Mouse (Mus musculus): ENCODE data around the gene Pwwp2b. TPM values are rescaled to one million over a fixed set of nuclear protein-coding genes. Genes with fewer than 3 reads are reported as not detected.

The Pwwp2b gene
- 5.2 and 5.3 TPM in 2 replicates for polyA plus RNA-seq (2015; fragmentation: Nextera tagmentation; extraction: Ambion mirVana)

- Histone ChIP-seq H3K27ac (peak within 1 kb of the TSS; percentile 43), H3K27me3 (replicated peaks) (peaks cover 14% of the 10 kb centered on the region), H3K9ac (peak within 1 kb of the TSS; percentile 75), H3K36me3 (replicated peaks) (no peaks in the 10 kb centered on the region), H3K4me3 (peak within 1 kb of the TSS; percentile 61), H3K9me3 (no peaks in the 10 kb centered on the region), H3K4me2 (peak within 1 kb of the TSS; percentile 99), H3K4me1 (peaks cover 41% of the 10 kb centered on the region)
- under 1% methylated on average over 65 of the region's 72 CpGs for WGBS
- ATAC-seq (replicated peaks) = peak; percentile 80
Observed at GRCm38 (mm10) chr7:139247881-139248614, at the start of gene Pwwp2b. Pwwp2b (plus strand) TSS chr7:139248482.

DNA sequence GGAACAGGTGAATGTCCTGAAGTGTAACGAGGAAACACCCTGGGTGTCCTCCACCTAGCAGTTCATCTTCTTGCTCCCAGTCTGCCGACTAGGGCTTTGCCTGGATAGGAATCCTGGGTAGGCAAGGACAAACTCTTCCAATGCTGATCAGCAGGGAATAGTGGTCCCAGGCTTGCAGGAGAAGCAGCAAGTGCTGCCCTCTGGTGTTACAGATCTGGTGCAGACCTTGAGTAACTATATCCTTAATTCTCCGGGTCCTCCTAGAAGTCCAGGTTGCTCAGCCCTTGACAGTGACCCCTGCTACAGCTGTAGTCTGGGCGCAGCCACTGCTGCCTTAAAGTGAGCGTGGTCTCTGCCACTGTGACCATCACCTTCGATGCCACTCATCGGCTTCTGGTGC is 48.2 kb upstream of the Pwwp2b start:
- peak; percentile 37; the same call in 1 of the 2 replicates for ATAC-seq (replicated peaks)
- H3K4me1 ChIP-seq = no peaks in the 10 kb centered on the region
- no peaks in the 10 kb centered on the region for H3K9me3 ChIP-seq
- H3K9ac ChIP-seq = no peak overlapping the region
- no peak overlapping the region for H3K4me3 ChIP-seq
- H3K36me3 ChIP-seq (replicated peaks) = no peaks in the 10 kb centered on the region
- 0 out of 2 replicates have a peak, but pooled peaks cover 5% of the 10 kb centered on the region for H3K27me3 ChIP-seq (replicated peaks)
- H3K4me2 ChIP-seq = no peak overlapping the region
- 31% methylated on average over 7 of the region's 7 CpGs for WGBS
- no peak overlapping the region for H3K27ac ChIP-seq

DNA sequence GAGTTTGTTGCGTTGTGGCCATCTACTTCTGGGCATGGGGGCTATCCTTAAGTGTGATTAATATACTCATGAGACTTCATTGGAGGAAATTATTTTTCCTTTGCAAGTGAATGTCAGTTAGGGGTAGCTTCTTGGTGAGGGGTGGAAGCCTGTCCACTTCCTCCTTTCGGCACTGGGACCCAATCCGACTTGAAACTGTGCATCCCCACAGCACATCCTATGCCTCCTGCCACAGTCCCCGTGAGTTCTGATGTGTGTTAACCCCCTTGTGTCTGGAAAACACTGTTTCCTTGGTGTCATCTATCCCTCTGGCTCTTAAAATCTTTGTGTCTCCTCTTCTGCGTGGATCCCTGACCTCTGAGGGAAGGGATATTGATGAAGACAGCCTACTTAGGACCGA is 47.1 kb upstream of the Pwwp2b start:
- whole genome bisulfite sequencing = 60% methylated on average over 6 of the region's 6 CpGs
- no peaks in the 10 kb centered on the region for H3K9me3 ChIP-seq
- no peak overlapping the region for H3K27ac ChIP-seq
- ATAC-seq (replicated peaks) = no peak
- no peaks in the 10 kb centered on the region for H3K4me1 ChIP-seq
- no peaks in the 10 kb centered on the region for H3K36me3 ChIP-seq (replicated peaks)
- H3K27me3 ChIP-seq (replicated peaks) = 0 out of 2 replicates have a peak, but pooled peaks cover 5% of the 10 kb centered on the region
- no peak overlapping the region for H3K9ac ChIP-seq
- H3K4me3 ChIP-seq = no peak overlapping the region
- no peak overlapping the region for H3K4me2 ChIP-seq

GRCm38 (mm10) chr7:139208023-139208772 is 40.1 kb upstream of the Pwwp2b start:
- no peak overlapping the region for H3K27ac ChIP-seq
- H3K4me1 ChIP-seq = peaks cover 11% of the 10 kb centered on the region
- WGBS = 34% methylated on average over 7 of the region's 7 CpGs
- no peaks in the 10 kb centered on the region for H3K9me3 ChIP-seq
- no peak overlapping the region for H3K4me2 ChIP-seq
- H3K4me3 ChIP-seq = no peak overlapping the region
- H3K9ac ChIP-seq = no peak overlapping the region
- ATAC-seq (replicated peaks) = no peak
- H3K36me3 ChIP-seq (replicated peaks) = no peaks in the 10 kb centered on the region
- no peaks in the 10 kb centered on the region for H3K27me3 ChIP-seq (replicated peaks)

- Histone ChIP-seq H3K4me3 (no peak overlapping the region), H3K4me2 (no peak overlapping the region), H3K4me1 (peaks cover 14% of the 10 kb centered on the region), H3K36me3 (replicated peaks) (no peaks in the 10 kb centered on the region), H3K27ac (no peak overlapping the region), H3K27me3 (replicated peaks) (no peaks in the 10 kb centered on the region), H3K9me3 (no peaks in the 10 kb centered on the region), H3K9ac (no peak overlapping the region)
- no peak for ATAC-seq (replicated peaks)
- WGBS = 95% methylated on average over 4 of the region's 4 CpGs
Observed at GRCm38 (mm10) chr7:139208773-139209095, 39.5 kb upstream of the Pwwp2b start.

DNA sequence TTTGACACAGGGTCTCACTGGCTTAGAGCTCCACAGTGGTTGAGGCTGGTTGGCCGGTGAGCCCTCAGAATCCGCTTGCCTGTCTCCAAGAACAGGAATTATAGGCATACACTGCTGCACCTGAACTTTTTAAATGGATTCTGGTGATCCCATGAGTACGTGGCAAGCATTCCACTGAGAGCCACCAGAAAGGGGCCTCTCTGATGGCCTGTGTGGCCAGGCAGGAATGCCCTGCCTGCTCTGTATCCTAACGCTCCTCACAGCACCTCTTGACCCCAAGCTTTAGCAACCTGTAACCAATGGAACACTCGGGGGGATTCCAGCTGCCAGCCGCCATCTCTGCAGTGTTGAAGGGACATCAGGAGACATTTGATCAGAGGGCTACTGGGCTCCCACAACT is 36.5 kb upstream of the Pwwp2b start:
- 84% methylated on average over 6 of the region's 6 CpGs for WGBS
- no peak overlapping the region for H3K27ac ChIP-seq

GRCm38 (mm10) chr7:139212754-139213745 is 35.2 kb upstream of the Pwwp2b start, which contains the start of the genes Lrrc27 and Stk32c:
Lrrc27 (plus strand) TSS chr7:139212988.
Stk32c (minus strand) TSS chr7:139213307.
- Histone ChIP-seq H3K4me2 (peak within 1 kb of the TSS; percentile 62), H3K9me3 (no peaks in the 10 kb centered on the region), H3K4me1 (peaks cover 18% of the 10 kb centered on the region), H3K27ac (peak within 1 kb of the TSS; percentile 91), H3K4me3 (peak within 1 kb of the TSS; percentile 66), H3K36me3 (replicated peaks) (no peaks in the 10 kb centered on the region), H3K27me3 (replicated peaks) (no peaks in the 10 kb centered on the region), H3K9ac (peak within 1 kb of the TSS; percentile 66)
- 1% methylated on average over 53 of the region's 53 CpGs for WGBS
- ATAC-seq (replicated peaks) = peak; percentile 98

More for the DNA sequence above, 36.5 kb upstream of the Pwwp2b start:
- no peak for ATAC-seq (replicated peaks)
- Histone ChIP-seq H3K9ac (no peak overlapping the region), H3K4me1 (peaks cover 18% of the 10 kb centered on the region), H3K4me3 (no peak overlapping the region), H3K27me3 (replicated peaks) (no peaks in the 10 kb centered on the region), H3K9me3 (no peaks in the 10 kb centered on the region), H3K4me2 (no peak overlapping the region), H3K36me3 (replicated peaks) (no peaks in the 10 kb centered on the region)

GRCm38 (mm10) chr7:139213751-139214150 is 34.5 kb upstream of the Pwwp2b start:
- peaks cover 18% of the 10 kb centered on the region for H3K4me1 ChIP-seq
- H3K36me3 ChIP-seq (replicated peaks) = no peaks in the 10 kb centered on the region
- no peaks in the 10 kb centered on the region for H3K27me3 ChIP-seq (replicated peaks)
- peak overlapping the region; percentile 62 for H3K4me2 ChIP-seq
- H3K4me3 ChIP-seq = peak overlapping the region; percentile 66
- peak overlapping the region; percentile 66 for H3K9ac ChIP-seq
- no peaks in the 10 kb centered on the region for H3K9me3 ChIP-seq
- peak; percentile 22 for ATAC-seq (replicated peaks)
- peak overlapping the region; percentile 72 for H3K27ac ChIP-seq
- 62% methylated on average over 3 of the region's 3 CpGs for WGBS

- peaks cover 18% of the 10 kb centered on the region for H3K4me1 ChIP-seq
- H3K36me3 ChIP-seq (replicated peaks) = no peaks in the 10 kb centered on the region
- ATAC-seq (replicated peaks) = no peak
- H3K27me3 ChIP-seq (replicated peaks) = no peaks in the 10 kb centered on the region
- WGBS = 85% methylated on average over 3 of the region's 3 CpGs
- no peak overlapping the region for H3K4me2 ChIP-seq
- no peaks in the 10 kb centered on the region for H3K9me3 ChIP-seq
- H3K27ac ChIP-seq = 0 out of 2 replicates have a peak overlapping the region, but pooled peaks have one; percentile 72
- 0 out of 2 replicates have a peak overlapping the region, but pooled peaks have one; percentile 66 for H3K4me3 ChIP-seq
- no peak overlapping the region for H3K9ac ChIP-seq
Observed at GRCm38 (mm10) chr7:139214160-139214559, 34.1 kb upstream of the Pwwp2b start.

DNA sequence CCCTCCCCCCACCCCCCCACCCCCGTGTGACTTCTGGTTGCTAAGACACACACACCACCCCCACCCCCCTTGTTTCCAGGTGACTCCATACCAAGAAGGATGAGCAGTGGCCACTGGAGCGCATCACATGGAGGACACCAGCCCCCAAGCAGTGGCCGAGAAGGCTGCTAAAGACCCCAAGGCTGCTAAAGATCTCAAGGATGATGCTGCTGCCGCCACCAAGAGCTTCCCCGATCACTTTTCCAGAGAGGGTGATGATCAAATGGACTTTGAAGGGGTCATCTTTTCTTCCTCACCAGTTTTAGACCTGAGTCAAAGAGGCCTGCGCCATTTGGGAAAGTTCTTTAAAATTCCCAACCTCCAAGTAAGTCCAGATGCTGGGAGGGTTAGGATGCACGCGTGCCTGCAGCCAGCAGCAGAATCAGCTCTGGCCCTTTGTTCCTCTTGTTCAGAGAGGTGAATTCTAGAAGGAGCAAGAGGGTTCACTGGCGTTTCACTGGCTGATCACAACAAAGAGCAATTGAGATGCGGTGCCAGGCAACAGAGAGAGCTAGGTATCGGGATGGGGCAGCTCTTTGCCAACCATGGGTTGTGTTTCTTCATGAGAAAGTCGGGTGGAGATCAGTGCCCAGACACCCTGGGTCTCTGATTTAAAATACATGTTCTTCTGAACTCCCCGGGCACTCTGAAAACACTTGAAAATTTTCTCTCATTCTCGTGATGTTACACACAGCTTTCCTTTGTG is 33.5 kb upstream of the Pwwp2b start:
- H3K4me2 ChIP-seq = no peak overlapping the region
- no peaks in the 10 kb centered on the region for H3K36me3 ChIP-seq (replicated peaks)
- H3K27me3 ChIP-seq (replicated peaks) = no peaks in the 10 kb centered on the region
- 77% methylated on average over 14 of the region's 14 CpGs for WGBS
- no peak for ATAC-seq (replicated peaks)
- H3K27ac ChIP-seq = no peak overlapping the region
- H3K4me1 ChIP-seq = peaks cover 18% of the 10 kb centered on the region
- H3K9ac ChIP-seq = no peak overlapping the region
- no peaks in the 10 kb centered on the region for H3K9me3 ChIP-seq
- H3K4me3 ChIP-seq = no peak overlapping the region

DNA sequence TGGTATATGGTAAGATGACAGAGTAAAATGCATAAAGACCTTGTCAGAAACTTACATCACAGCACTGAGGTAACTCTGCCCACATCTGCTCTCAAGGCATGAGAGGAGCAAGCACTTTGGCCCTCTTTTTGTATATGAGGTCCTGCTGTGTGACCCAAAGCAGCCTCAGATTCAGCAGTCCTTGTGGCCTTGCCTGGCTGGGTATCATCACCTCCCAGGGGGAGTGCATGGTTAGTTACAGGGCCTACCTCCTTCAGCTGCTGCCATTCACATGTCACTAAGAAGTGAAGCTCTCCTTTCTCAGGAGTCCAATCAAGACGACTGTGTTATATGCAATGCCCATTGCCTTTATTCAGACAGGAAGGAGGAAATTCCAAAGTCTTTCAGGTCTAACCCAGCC is 32.8 kb upstream of the Pwwp2b start:
- Histone ChIP-seq H3K4me1 (peaks cover 18% of the 10 kb centered on the region), H3K9ac (no peak overlapping the region), H3K27ac (no peak overlapping the region), H3K9me3 (no peaks in the 10 kb centered on the region), H3K4me3 (no peak overlapping the region), H3K4me2 (no peak overlapping the region), H3K27me3 (replicated peaks) (no peaks in the 10 kb centered on the region), H3K36me3 (replicated peaks) (no peaks in the 10 kb centered on the region)
- ATAC-seq (replicated peaks) = no peak
- 52% methylated on average over 1 of the region's 1 CpGs for WGBS

All from midbrain, embryonic 15.5 days (tissue).